18 mouse cellular contexts compared by ENCODE assay signal in genomic region chr17:35357086-35357485, GRCm38 (mm10). TPM values are rescaled to one million over a fixed set of nuclear protein-coding genes. Genes with fewer than 3 reads are reported as not detected.
"Had no signal": no experiment of that assay in that cellular context is flagged by ENCODE, and none has a peak within 500 bp of the region (broad histone marks: within the 10 kb centered on the region; RNA-seq: fewer than 3 reads in every experiment).

No protein-coding gene starts in this region.

- H3K4me1 ChIP-seq: liver, embryonic 13.5 days; midbrain, embryonic 12.5 days had no signal

- H3K36me3 ChIP-seq: liver, embryonic 13.5 days; midbrain, embryonic 12.5 days; neural tube, embryonic 13.5 days had no signal

- H3K9me3 ChIP-seq: liver, embryonic 13.5 days; midbrain, embryonic 12.5 days; neural tube, embryonic 13.5 days had no signal

- H3K9ac ChIP-seq: liver, embryonic 13.5 days; midbrain, embryonic 12.5 days; neural tube, embryonic 13.5 days had no signal

- H3K27ac ChIP-seq: liver, embryonic 13.5 days; midbrain, embryonic 12.5 days; neural tube, embryonic 13.5 days; stomach, postnatal 0 days had no signal

- H3K4me2 ChIP-seq: liver, embryonic 13.5 days; midbrain, embryonic 12.5 days; neural tube, embryonic 13.5 days had no signal

- ATAC-seq: intestine, postnatal 0 days; midbrain, embryonic 16.5 days had no signal

- DNase-seq: kidney, adult 2 months; kidney, postnatal 14 days; kidney, postnatal 4 days; left cerebral cortex, postnatal 4 days; liver, embryonic 13.5 days; lung, adult 2 months; lung, postnatal 14 days; lung, postnatal 4 days; retina, postnatal 1 day; right cerebral cortex, postnatal 25 days had no signal

- H3K4me3 ChIP-seq: liver, embryonic 13.5 days; midbrain, embryonic 12.5 days; myocyte; neural tube, embryonic 13.5 days had no signal

RNA-seq across cellular contexts. Expression of gene H2-Q1, which starts 36.9 kb away (rescaled TPM):
- polyA plus RNA-seq: kidney, embryonic 16.5 days; spleen, adult 2 months; stomach, postnatal 0 days had no signal
